Mouse (Mus musculus) embryonic facial prominence, embryonic 13.5 days (tissue): Measurements from ENCODE around the gene Hist1h2bc. TPM values are rescaled to one million over a fixed set of nuclear protein-coding genes. Genes with fewer than 3 reads are reported as not detected.

Source experiments
- ATAC-seq: fragments of 200-750 bp; cut with Nextera tagmentation; 2 replicates; pipeline ENCODE4 v1.8.0; 2017; ENCODE audit warnings: low read depth; ENCODE audit not compliant: insufficient number of reproducible peaks, insufficient read depth, low FRiP score, low TSS enrichment
- H3K27ac ChIP-seq: fragments of 300-500 bp; sonication (generic); 2 replicates; pipeline ENCODE4 v1.5.1; 2015; ENCODE audit warnings: moderate library complexity, mild to moderate bottlenecking, inconsistent platforms
- H3K27me3 ChIP-seq: fragments of 300-500 bp; sonication (generic); 2 replicates; pipeline ENCODE4 v1.6.1; 2015; ENCODE audit warnings: mild to moderate bottlenecking, inconsistent platforms
- H3K36me3 ChIP-seq: fragments of 300-500 bp; sonication (generic); 2 replicates; pipeline ENCODE4 v1.6.1; 2015; ENCODE audit warnings: mild to moderate bottlenecking, inconsistent platforms
- H3K4me1 ChIP-seq: fragments of 300-500 bp; sonication (generic); 2 replicates; pipeline ENCODE4 v1.6.1; 2015; ENCODE audit warnings: inconsistent platforms
- H3K4me2 ChIP-seq: fragments of 300-500 bp; sonication (generic); 2 replicates; pipeline ENCODE4 v1.6.1; 2015; ENCODE audit warnings: moderate library complexity, mild to moderate bottlenecking, inconsistent platforms
- H3K4me3 ChIP-seq: fragments of 300-500 bp; sonication (generic); 2 replicates; pipeline ENCODE4 v1.5.1; 2015; ENCODE audit warnings: mild to moderate bottlenecking, inconsistent platforms
- H3K9ac ChIP-seq: fragments of 300-500 bp; sonication (generic); 2 replicates; pipeline ENCODE4 v1.6.1; 2015; ENCODE audit warnings: mild to moderate bottlenecking, inconsistent platforms
- H3K9me3 ChIP-seq: fragments of 300-500 bp; sonication (generic); 2 replicates; pipeline ENCODE4 v1.6.1; 2016; ENCODE audit warnings: inconsistent platforms
- whole genome bisulfite sequencing: fragments of 180-500 bp; shearing (Covaris S2); methylation state at CpG from one replicate; pipeline ENCODE4 v1.1.7; 2015; ENCODE audit warnings: mixed read lengths; 5-methylcytosine and 5-hydroxymethylcytosine counted together
- polyA plus RNA-seq: library from polyadenylated mRNA; unstranded; fragments of >200 nt; fragmentation: Nextera tagmentation; extraction: Ambion mirVana; gene quantifications from 2 replicates; pipeline ENCODE4 v1.2.1, GENCODE M21; 2015

Hist1h2bc gene
- polyA plus RNA-seq, 1 experiment from 2014 or later = 39.3 TPM

GRCm38 (mm10) chr13:23687907-23688306 lies 3.9 kb downstream of the Hist1h2bc start:
- Histone ChIP-seq H3K27ac (no peak overlapping the region), H3K4me1 (peaks cover 11% of the 10 kb centered on the region), H3K9ac (no peak overlapping the region), H3K4me2 (no peak overlapping the region), H3K27me3 (no peaks in the 10 kb centered on the region), H3K36me3 (no peaks in the 10 kb centered on the region), H3K9me3 (no peaks in the 10 kb centered on the region), H3K4me3 (no peak overlapping the region)
- no peak for ATAC-seq
- WGBS = 91% methylated on average over 7 of the region's 7 CpGs

GRCm38 (mm10) chr13:23688956-23689355 lies 5.0 kb downstream of the Hist1h2bc start:
- H3K27me3 ChIP-seq = no peaks in the 10 kb centered on the region
- no peak for ATAC-seq
- H3K27ac ChIP-seq = no peak overlapping the region
- H3K4me3 ChIP-seq = no peak overlapping the region
- no peak overlapping the region for H3K9ac ChIP-seq
- WGBS = 91% methylated on average over 2 of the region's 2 CpGs
- H3K4me1 ChIP-seq = peaks cover 10% of the 10 kb centered on the region; the same call in 1 of the 2 replicates
- H3K36me3 ChIP-seq = no peaks in the 10 kb centered on the region
- H3K9me3 ChIP-seq = no peaks in the 10 kb centered on the region
- no peak overlapping the region for H3K4me2 ChIP-seq

- Histone ChIP-seq H3K9ac (no peak overlapping the region), H3K9me3 (no peaks in the 10 kb centered on the region), H3K4me2 (no peak overlapping the region), H3K4me1 (peaks cover 10% of the 10 kb centered on the region; the same call in 1 of the 2 replicates), H3K27me3 (no peaks in the 10 kb centered on the region), H3K27ac (no peak overlapping the region), H3K36me3 (no peaks in the 10 kb centered on the region), H3K4me3 (no peak overlapping the region)
- WGBS = 69% methylated on average over 2 of the region's 2 CpGs
- ATAC-seq = no peak
These were observed 5.5 kb downstream of the Hist1h2bc start for GRCm38 (mm10) chr13:23689459-23689858.

GRCm38 (mm10) chr13:23693856-23694440 lies 9.9 kb downstream of the Hist1h2bc start:
- Histone ChIP-seq H3K36me3 (no peaks in the 10 kb centered on the region), H3K9ac (no peak overlapping the region), H3K27ac (no peak overlapping the region), H3K4me2 (no peak overlapping the region), H3K27me3 (no peaks in the 10 kb centered on the region), H3K4me3 (no peak overlapping the region), H3K9me3 (no peaks in the 10 kb centered on the region), H3K4me1 (0 out of 2 replicates have a peak, but pooled peaks cover under 1% of the 10 kb centered on the region)
- no peak for ATAC-seq
- WGBS = 78% methylated on average over 6 of the region's 6 CpGs

GRCm38 (mm10) chr13:23694956-23695355 lies 11.0 kb downstream of the Hist1h2bc start:
- H3K4me3 ChIP-seq = no peak overlapping the region
- H3K4me1 ChIP-seq = 0 out of 2 replicates have a peak, but pooled peaks cover 4% of the 10 kb centered on the region
- no peak overlapping the region for H3K9ac ChIP-seq
- H3K9me3 ChIP-seq = no peaks in the 10 kb centered on the region
- H3K4me2 ChIP-seq = no peak overlapping the region
- H3K27me3 ChIP-seq = no peaks in the 10 kb centered on the region
- H3K36me3 ChIP-seq = no peaks in the 10 kb centered on the region
- no peak overlapping the region for H3K27ac ChIP-seq
- WGBS = 91% methylated on average over 9 of the region's 9 CpGs
- no peak for ATAC-seq

GRCm38 (mm10) chr13:23695514-23695913 lies 11.5 kb downstream of the Hist1h2bc start, which contains the start of gene Hist1h1t:
Hist1h1t (plus strand) TSS chr13:23695814.
- Histone ChIP-seq H3K4me3 (no peak within 1 kb of the TSS), H3K36me3 (no peaks in the 10 kb centered on the region), H3K4me1 (0 out of 2 replicates have a peak, but pooled peaks cover 4% of the 10 kb centered on the region), H3K9me3 (no peaks in the 10 kb centered on the region), H3K27me3 (no peaks in the 10 kb centered on the region), H3K4me2 (peak within 1 kb of the TSS; percentile 1; the same call in 1 of the 2 replicates), H3K27ac (0 out of 2 replicates have a peak within 1 kb of the TSS, but pooled peaks have one; percentile 48), H3K9ac (no peak within 1 kb of the TSS)
- no peak for ATAC-seq
- WGBS = 54% methylated on average over 13 of the region's 13 CpGs

GRCm38 (mm10) chr13:23696061-23696474 lies 12.1 kb downstream of the Hist1h2bc start:
- no peak for ATAC-seq
- H3K27ac ChIP-seq = 0 out of 2 replicates have a peak overlapping the region, but pooled peaks have one; percentile 48
- no peaks in the 10 kb centered on the region for H3K36me3 ChIP-seq
- peaks cover 7% of the 10 kb centered on the region; the same call in 1 of the 2 replicates for H3K4me1 ChIP-seq
- H3K9ac ChIP-seq = no peak overlapping the region
- WGBS = 57% methylated on average over 15 of the region's 15 CpGs
- peak overlapping the region; percentile 1; the same call in 1 of the 2 replicates for H3K4me2 ChIP-seq
- H3K27me3 ChIP-seq = no peaks in the 10 kb centered on the region
- no peak overlapping the region for H3K4me3 ChIP-seq
- no peaks in the 10 kb centered on the region for H3K9me3 ChIP-seq

- Histone ChIP-seq H3K36me3 (no peaks in the 10 kb centered on the region), H3K4me3 (peak overlapping the region; percentile 48), H3K27ac (peak overlapping the region; percentile 93), H3K9ac (peak overlapping the region; percentile 71), H3K27me3 (no peaks in the 10 kb centered on the region), H3K4me2 (peak overlapping the region; percentile 71), H3K4me1 (peaks cover 7% of the 10 kb centered on the region; the same call in 1 of the 2 replicates), H3K9me3 (no peaks in the 10 kb centered on the region)
- WGBS = under 1% methylated on average over 23 of the region's 32 CpGs
- no peak; the same call in none of the 2 replicates for ATAC-seq
These were observed 13.7 kb downstream of the Hist1h2bc start for GRCm38 (mm10) chr13:23697491-23698299.

GRCm38 (mm10) chr13:23698300-23698693 lies 14.3 kb downstream of the Hist1h2bc start, which contains the start of gene Hist1h4c:
Hist1h4c (minus strand) TSS chr13:23698454.
- Histone ChIP-seq H3K9ac (peak within 1 kb of the TSS; percentile 71), H3K4me1 (peaks cover 7% of the 10 kb centered on the region; the same call in 1 of the 2 replicates), H3K27ac (peak within 1 kb of the TSS; percentile 93), H3K4me3 (peak within 1 kb of the TSS; percentile 48), H3K36me3 (no peaks in the 10 kb centered on the region), H3K9me3 (no peaks in the 10 kb centered on the region), H3K4me2 (peak within 1 kb of the TSS; percentile 71), H3K27me3 (no peaks in the 10 kb centered on the region)
- WGBS = under 1% methylated on average over 22 of the region's 22 CpGs
- peak; percentile 93 for ATAC-seq

GRCm38 (mm10) chr13:23698996-23699395 lies 15.0 kb downstream of the Hist1h2bc start:
- H3K9me3 ChIP-seq = no peaks in the 10 kb centered on the region
- ATAC-seq = no peak
- H3K4me3 ChIP-seq = no peak overlapping the region
- 0 out of 2 replicates have a peak overlapping the region, but pooled peaks have one; percentile 1 for H3K9ac ChIP-seq
- H3K27ac ChIP-seq = peak overlapping the region; percentile 89
- peak overlapping the region; percentile 71 for H3K4me2 ChIP-seq
- WGBS = 51% methylated on average over 6 of the region's 6 CpGs
- H3K36me3 ChIP-seq = no peaks in the 10 kb centered on the region
- H3K4me1 ChIP-seq = peaks cover 7% of the 10 kb centered on the region; the same call in 1 of the 2 replicates
- H3K27me3 ChIP-seq = no peaks in the 10 kb centered on the region

- WGBS = 65% methylated on average over 3 of the region's 3 CpGs
- no peak overlapping the region for H3K27ac ChIP-seq
- no peaks in the 10 kb centered on the region for H3K27me3 ChIP-seq
- no peak for ATAC-seq
- peaks cover 7% of the 10 kb centered on the region; the same call in 1 of the 2 replicates for H3K4me1 ChIP-seq
- H3K4me2 ChIP-seq = no peak overlapping the region
- no peaks in the 10 kb centered on the region for H3K9me3 ChIP-seq
- no peak overlapping the region for H3K9ac ChIP-seq
- H3K36me3 ChIP-seq = no peaks in the 10 kb centered on the region
- no peak overlapping the region for H3K4me3 ChIP-seq
These were observed 15.8 kb downstream of the Hist1h2bc start for GRCm38 (mm10) chr13:23699767-23700166.
